Mouse (Mus musculus): ENCODE data around the gene Rragd. TPM values are rescaled to one million over a fixed set of nuclear protein-coding genes. Genes with fewer than 3 reads are reported as not detected.

Gene Rragd
- polyA plus RNA-seq, 1 experiment from 2014 or later = 31.1 TPM

DNA sequence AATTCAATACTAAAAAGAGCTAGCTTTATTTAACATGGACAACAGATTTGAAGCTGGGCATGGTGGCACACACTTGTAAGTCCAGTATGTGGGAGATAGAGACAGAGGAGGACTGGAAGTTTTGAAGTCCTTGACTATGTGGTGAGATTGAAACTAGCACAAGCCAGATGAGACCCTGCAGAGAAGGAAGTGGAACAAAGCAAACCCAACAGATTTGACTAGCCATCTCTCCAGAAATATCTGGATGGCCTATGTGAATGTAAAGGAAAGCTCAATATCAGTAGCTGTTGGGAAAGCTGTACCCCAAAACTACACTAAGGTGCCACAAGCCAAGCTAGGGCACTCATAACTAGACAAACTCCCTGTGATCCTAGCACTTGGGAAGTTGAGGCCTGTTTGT is 71.6 kb downstream of the Rragd start:
- Histone ChIP-seq H3K27me3 (replicated peaks; ENCODE audit: control insufficient read depth, insufficient read depth, low read length) (no peaks in the 10 kb centered on the region), H3K9ac (ENCODE audit: low read depth, low read length) (no peak overlapping the region), H3K4me2 (ENCODE audit: low read length) (no peak overlapping the region), H3K9me3 (ENCODE audit: control insufficient read depth, low read length) (no peaks in the 10 kb centered on the region), H3K27ac (ENCODE audit: low read depth, low read length) (no peak overlapping the region), H3K4me1 (ENCODE audit: control insufficient read depth, insufficient read depth, low read depth, low read length) (no peaks in the 10 kb centered on the region), H3K4me3 (ENCODE audit: low read length) (no peak overlapping the region), H3K36me3 (ENCODE audit: control insufficient read depth, insufficient read depth, low read length) (peaks cover 4% of the 10 kb centered on the region; the same call in 1 of the 2 replicates)
- ATAC-seq = no peak

DNA sequence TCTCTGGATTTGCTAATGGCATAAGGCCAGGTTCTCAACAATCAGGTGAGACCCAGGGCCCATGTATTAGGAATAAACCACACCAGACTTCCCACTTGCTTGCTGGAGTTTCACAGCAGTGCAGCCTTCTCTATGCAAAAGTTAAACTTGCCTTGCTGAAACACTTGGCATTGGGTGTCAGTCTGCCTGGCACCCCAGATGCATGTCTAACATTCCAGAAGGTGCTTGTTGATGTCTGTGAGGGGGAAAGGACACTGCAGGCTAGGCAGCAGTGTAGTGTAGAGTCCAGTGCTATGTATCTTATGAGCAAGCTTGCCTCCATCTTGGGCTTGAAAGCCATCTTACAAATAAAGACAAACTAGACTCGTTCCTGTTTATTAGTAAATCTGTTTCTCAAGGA is 73.5 kb downstream of the Rragd start:
- Histone ChIP-seq H3K36me3 (ENCODE audit: control insufficient read depth, insufficient read depth, low read length) (no peaks in the 10 kb centered on the region), H3K4me2 (ENCODE audit: low read length) (no peak overlapping the region), H3K27ac (ENCODE audit: low read depth, low read length) (no peak overlapping the region), H3K9me3 (ENCODE audit: control insufficient read depth, low read length) (no peaks in the 10 kb centered on the region), H3K27me3 (replicated peaks; ENCODE audit: control insufficient read depth, insufficient read depth, low read length) (no peaks in the 10 kb centered on the region), H3K4me1 (ENCODE audit: control insufficient read depth, insufficient read depth, low read depth, low read length) (no peaks in the 10 kb centered on the region), H3K9ac (ENCODE audit: low read depth, low read length) (no peak overlapping the region), H3K4me3 (ENCODE audit: low read length) (no peak overlapping the region)
- 71% methylated on average over 1 of the region's 1 CpGs for WGBS
- ATAC-seq = no peak

DNA sequence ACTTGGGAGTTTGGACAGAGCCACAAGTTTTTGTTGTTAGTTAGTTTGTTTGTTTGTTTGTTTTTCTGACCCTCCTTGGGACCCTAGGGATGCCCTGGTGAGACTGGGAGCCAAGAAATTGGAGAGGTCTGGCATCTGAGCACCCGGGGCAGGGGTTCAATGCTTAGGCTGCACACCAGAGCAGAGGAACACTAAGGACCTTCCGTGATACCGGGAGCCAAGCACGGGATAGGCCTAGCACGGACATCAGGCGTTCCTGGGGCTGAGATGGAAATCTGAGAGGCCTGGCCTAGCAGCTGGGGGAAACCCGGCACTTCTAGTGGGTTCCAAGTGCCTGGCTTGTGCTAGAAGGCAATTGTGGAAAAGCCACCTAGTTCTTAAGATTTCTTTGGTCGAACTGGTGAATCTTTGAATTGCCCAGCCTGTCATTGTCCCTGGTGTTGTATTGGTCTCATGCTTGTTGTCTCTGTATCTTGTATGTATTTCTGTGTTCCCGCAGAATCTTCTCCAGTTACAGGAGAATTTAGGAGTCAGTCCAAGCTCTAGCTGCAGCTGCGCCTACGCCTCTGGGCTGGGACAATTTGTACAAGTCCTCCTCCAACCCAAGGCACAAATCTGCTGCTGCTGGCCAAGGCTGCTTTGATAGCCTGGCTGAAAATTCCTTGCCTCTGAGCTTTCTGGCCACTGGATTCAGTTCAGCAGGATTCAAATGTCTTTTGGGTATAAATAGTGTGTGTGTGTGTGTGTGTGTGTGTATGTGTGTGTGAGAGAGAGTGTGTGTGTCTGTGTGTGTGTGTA is 75.3 kb downstream of the Rragd start:
- no peak overlapping the region for H3K9ac ChIP-seq (ENCODE audit: low read depth, low read length)
- H3K4me3 ChIP-seq (ENCODE audit: low read length) = no peak overlapping the region
- no peaks in the 10 kb centered on the region for H3K9me3 ChIP-seq (ENCODE audit: control insufficient read depth, low read length)
- no peak overlapping the region for H3K4me2 ChIP-seq (ENCODE audit: low read length)
- no peaks in the 10 kb centered on the region for H3K27me3 ChIP-seq (replicated peaks; ENCODE audit: control insufficient read depth, insufficient read depth, low read length)
- no peaks in the 10 kb centered on the region for H3K4me1 ChIP-seq (ENCODE audit: control insufficient read depth, insufficient read depth, low read depth, low read length)
- no peaks in the 10 kb centered on the region for H3K36me3 ChIP-seq (ENCODE audit: control insufficient read depth, insufficient read depth, low read length)
- WGBS = 81% methylated on average over 11 of the region's 11 CpGs
- H3K27ac ChIP-seq (ENCODE audit: low read depth, low read length) = no peak overlapping the region
- ATAC-seq = no peak

DNA sequence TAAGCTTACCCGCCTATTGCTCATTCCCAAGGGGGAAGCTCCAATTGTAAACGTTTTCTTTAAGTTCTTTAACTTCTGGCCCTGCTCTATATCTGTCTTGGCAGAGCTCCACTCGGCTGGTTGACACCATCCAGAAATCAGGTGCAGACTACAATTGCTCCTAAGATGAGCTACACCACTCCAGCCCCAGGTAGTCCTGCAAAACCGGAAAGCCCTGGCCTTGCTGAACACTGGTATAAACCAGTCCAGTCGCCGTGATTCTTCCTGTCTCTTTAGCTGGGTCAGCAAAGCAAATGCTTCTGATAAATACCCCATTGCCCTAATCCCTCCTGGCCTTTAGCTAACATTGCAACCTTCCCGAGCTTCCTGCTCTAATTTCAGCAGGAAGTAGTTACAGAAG is 78.3 kb downstream of the Rragd start:
- H3K9me3 ChIP-seq (ENCODE audit: control insufficient read depth, low read length) = no peaks in the 10 kb centered on the region
- 66% methylated on average over 7 of the region's 7 CpGs for WGBS
- no peak overlapping the region for H3K4me3 ChIP-seq (ENCODE audit: low read length)
- no peaks in the 10 kb centered on the region for H3K4me1 ChIP-seq (ENCODE audit: control insufficient read depth, insufficient read depth, low read depth, low read length)
- no peak overlapping the region for H3K4me2 ChIP-seq (ENCODE audit: low read length)
- H3K27ac ChIP-seq (ENCODE audit: low read depth, low read length) = no peak overlapping the region
- H3K27me3 ChIP-seq (replicated peaks; ENCODE audit: control insufficient read depth, insufficient read depth, low read length) = no peaks in the 10 kb centered on the region
- no peak overlapping the region for H3K9ac ChIP-seq (ENCODE audit: low read depth, low read length)
- ATAC-seq = no peak
- no peaks in the 10 kb centered on the region for H3K36me3 ChIP-seq (ENCODE audit: control insufficient read depth, insufficient read depth, low read length)

DNA sequence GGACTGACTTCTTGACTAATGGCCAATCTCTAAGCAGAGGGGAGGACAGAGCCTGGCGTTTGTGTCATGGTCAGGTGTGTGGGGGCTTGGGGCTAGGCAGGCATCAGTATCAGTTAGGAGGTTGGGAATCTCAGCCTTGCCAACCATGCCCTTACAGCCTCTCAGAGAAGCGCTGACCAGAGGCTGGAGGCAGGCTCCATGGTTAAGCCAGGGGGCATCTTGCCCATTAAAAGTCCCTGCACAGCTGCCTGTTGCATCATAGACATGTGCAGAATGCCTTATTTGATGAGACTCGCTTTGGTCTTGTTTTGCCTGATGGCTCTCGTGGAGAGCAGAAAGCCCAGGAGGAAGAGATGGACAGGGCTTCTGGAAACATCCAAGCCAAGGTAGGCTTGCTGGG is 80.1 kb downstream of the Rragd start, which contains the start of gene Gabrr2:
TSS of gene Gabrr2 (plus strand) at position 19 of the 400 bp plus-strand sequence.
- H3K27ac ChIP-seq (ENCODE audit: low read depth, low read length) = no peak within 1 kb of the TSS
- WGBS = 87% methylated on average over 4 of the region's 4 CpGs
- no peak within 1 kb of the TSS for H3K4me2 ChIP-seq (ENCODE audit: low read length)
- H3K36me3 ChIP-seq (ENCODE audit: control insufficient read depth, insufficient read depth, low read length) = no peaks in the 10 kb centered on the region
- H3K9ac ChIP-seq (ENCODE audit: low read depth, low read length) = no peak within 1 kb of the TSS
- no peak within 1 kb of the TSS for H3K4me3 ChIP-seq (ENCODE audit: low read length)
- H3K4me1 ChIP-seq (ENCODE audit: control insufficient read depth, insufficient read depth, low read depth, low read length) = no peaks in the 10 kb centered on the region
- no peak for ATAC-seq
- no peaks in the 10 kb centered on the region for H3K27me3 ChIP-seq (replicated peaks; ENCODE audit: control insufficient read depth, insufficient read depth, low read length)
- no peaks in the 10 kb centered on the region for H3K9me3 ChIP-seq (ENCODE audit: control insufficient read depth, low read length)

DNA sequence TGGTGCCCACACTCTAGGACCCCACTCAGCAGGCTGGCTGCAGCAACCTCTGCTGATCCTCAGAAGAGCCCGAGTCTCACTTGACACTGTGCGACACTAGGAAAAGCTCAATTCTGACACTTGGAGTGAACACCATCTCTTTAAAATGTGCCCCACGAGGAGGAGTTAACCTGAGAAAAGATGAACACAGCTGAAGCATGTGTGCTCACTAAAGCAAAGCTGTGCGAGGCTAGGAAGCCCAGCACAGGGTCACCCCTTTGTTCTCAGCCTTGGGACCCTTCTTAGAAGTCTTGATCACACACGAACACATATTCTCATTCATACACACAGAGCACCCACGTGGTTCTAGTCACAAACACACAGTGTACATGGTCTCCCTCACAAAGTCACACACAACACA is 82.1 kb downstream of the Rragd start:
- no peak overlapping the region for H3K4me3 ChIP-seq (ENCODE audit: low read length)
- no peak for ATAC-seq
- WGBS = 84% methylated on average over 6 of the region's 6 CpGs

DNA sequence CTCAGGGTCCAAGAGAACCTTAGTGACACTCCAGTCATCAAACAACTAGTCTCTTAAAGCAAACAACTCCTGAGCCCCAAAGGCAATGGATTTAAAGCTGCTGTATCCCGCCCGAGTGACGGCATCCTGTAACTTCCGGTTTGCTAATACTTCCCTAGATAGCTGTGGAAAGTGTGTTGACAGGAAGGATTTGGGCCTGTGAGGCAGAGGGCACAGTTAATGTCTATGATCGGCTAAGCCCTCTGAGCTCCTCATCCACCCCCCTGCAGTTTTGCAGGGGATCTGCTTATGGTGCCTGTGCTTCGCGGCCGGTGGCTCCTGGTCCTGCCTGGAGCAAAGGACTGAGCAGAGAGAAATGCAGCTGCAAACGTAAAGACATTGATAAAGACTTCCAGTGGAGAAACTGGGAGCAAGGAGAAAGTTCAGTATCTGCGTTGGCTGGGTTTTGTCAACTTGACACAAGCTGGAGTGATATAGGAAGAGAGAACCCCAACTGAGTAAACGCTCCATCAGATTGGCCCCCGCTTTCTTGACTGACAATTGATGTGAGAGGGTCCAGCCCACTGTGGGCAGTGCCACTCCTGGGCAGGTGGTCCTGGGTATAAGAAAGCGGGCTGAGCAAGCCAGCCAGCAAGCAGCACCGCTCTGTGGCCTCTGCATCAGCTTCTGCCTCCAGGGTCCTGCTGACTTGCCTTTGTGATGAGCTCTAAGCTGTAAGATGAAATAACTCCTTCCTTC is 83.6 kb downstream of the Rragd start:
- no peaks in the 10 kb centered on the region for H3K9me3 ChIP-seq (ENCODE audit: control insufficient read depth, low read length)
- H3K36me3 ChIP-seq (ENCODE audit: control insufficient read depth, insufficient read depth, low read length) = no peaks in the 10 kb centered on the region
- no peak overlapping the region for H3K27ac ChIP-seq (ENCODE audit: low read depth, low read length)
- ATAC-seq = no peak
- 66% methylated on average over 14 of the region's 14 CpGs for WGBS
- H3K27me3 ChIP-seq (replicated peaks; ENCODE audit: control insufficient read depth, insufficient read depth, low read length) = no peaks in the 10 kb centered on the region
- H3K9ac ChIP-seq (ENCODE audit: low read depth, low read length) = no peak overlapping the region
- no peak overlapping the region for H3K4me3 ChIP-seq (ENCODE audit: low read length)
- no peaks in the 10 kb centered on the region for H3K4me1 ChIP-seq (ENCODE audit: control insufficient read depth, insufficient read depth, low read depth, low read length)
- H3K4me2 ChIP-seq (ENCODE audit: low read length) = no peak overlapping the region

More for the DNA sequence above, 82.1 kb downstream of the Rragd start:
- no peaks in the 10 kb centered on the region for H3K9me3 ChIP-seq (ENCODE audit: control insufficient read depth, low read length)
- H3K9ac ChIP-seq (ENCODE audit: low read depth, low read length) = no peak overlapping the region
- no peaks in the 10 kb centered on the region for H3K36me3 ChIP-seq (ENCODE audit: control insufficient read depth, insufficient read depth, low read length)
- H3K4me1 ChIP-seq (ENCODE audit: control insufficient read depth, insufficient read depth, low read depth, low read length) = no peaks in the 10 kb centered on the region
- H3K27ac ChIP-seq (ENCODE audit: low read depth, low read length) = no peak overlapping the region
- no peak overlapping the region for H3K4me2 ChIP-seq (ENCODE audit: low read length)
- no peaks in the 10 kb centered on the region for H3K27me3 ChIP-seq (replicated peaks; ENCODE audit: control insufficient read depth, insufficient read depth, low read length)

DNA sequence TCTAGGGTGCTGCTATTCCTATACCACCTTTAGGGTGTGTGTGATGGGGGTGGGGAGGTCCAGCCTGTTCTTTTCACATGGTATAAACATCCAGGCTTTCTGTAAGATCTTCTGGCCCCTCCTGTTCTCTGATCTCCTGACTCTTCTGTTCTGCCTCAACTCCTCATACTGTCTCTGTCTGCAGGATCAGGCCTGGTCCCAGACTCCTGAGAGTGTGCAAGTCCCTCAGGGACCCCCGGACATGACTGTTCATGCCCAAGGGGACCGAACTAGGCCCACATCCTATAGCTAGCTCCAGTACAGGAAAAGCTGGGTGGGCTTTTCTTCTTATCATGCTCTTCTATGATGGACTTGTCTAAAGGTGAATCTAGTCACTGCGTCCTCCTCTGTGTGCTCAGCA is 84.5 kb downstream of the Rragd start:
- Histone ChIP-seq H3K9me3 (ENCODE audit: control insufficient read depth, low read length) (no peaks in the 10 kb centered on the region), H3K4me1 (ENCODE audit: control insufficient read depth, insufficient read depth, low read depth, low read length) (no peaks in the 10 kb centered on the region), H3K9ac (ENCODE audit: low read depth, low read length) (no peak overlapping the region), H3K27ac (ENCODE audit: low read depth, low read length) (no peak overlapping the region), H3K36me3 (ENCODE audit: control insufficient read depth, insufficient read depth, low read length) (no peaks in the 10 kb centered on the region), H3K4me2 (ENCODE audit: low read length) (no peak overlapping the region), H3K27me3 (replicated peaks; ENCODE audit: control insufficient read depth, insufficient read depth, low read length) (no peaks in the 10 kb centered on the region), H3K4me3 (ENCODE audit: low read length) (no peak overlapping the region)
- no peak for ATAC-seq
- WGBS = 96% methylated on average over 3 of the region's 3 CpGs

DNA sequence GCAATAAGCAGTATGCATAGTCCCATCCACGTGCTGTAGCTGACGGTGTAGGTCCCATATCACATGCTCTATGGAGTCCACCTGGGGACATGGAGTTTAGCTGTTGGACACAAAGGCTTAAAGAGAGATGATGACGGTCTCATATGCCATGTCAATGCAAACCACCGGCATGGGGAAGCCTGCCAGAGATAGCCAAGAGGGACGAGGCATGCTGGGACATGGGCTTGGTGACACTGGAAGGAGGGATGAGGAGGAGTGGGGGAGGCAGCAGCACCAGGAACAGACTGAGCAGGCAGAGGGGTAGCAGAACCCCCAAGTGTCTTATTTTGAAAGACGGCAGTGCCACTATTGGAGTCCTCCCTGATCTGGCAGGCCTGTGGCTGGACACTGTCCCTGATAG is 85.0 kb downstream of the Rragd start:
- no peaks in the 10 kb centered on the region for H3K9me3 ChIP-seq (ENCODE audit: control insufficient read depth, low read length)
- ATAC-seq = no peak
- H3K4me3 ChIP-seq (ENCODE audit: low read length) = no peak overlapping the region
- no peaks in the 10 kb centered on the region for H3K27me3 ChIP-seq (replicated peaks; ENCODE audit: control insufficient read depth, insufficient read depth, low read length)
- H3K27ac ChIP-seq (ENCODE audit: low read depth, low read length) = no peak overlapping the region
- H3K36me3 ChIP-seq (ENCODE audit: control insufficient read depth, insufficient read depth, low read length) = no peaks in the 10 kb centered on the region
- 90% methylated on average over 6 of the region's 6 CpGs for WGBS
- H3K9ac ChIP-seq (ENCODE audit: low read depth, low read length) = no peak overlapping the region
- no peak overlapping the region for H3K4me2 ChIP-seq (ENCODE audit: low read length)
- H3K4me1 ChIP-seq (ENCODE audit: control insufficient read depth, insufficient read depth, low read depth, low read length) = no peaks in the 10 kb centered on the region

All from hindbrain, embryonic 16.5 days (tissue).